Mouse (Mus musculus) bone marrow, adult 2 months (tissue): ENCODE results near the gene Flg. TPM values are rescaled to one million over a fixed set of nuclear protein-coding genes. Genes with fewer than 3 reads are reported as not detected.

Source experiments
- H3K27ac ChIP-seq: fragments of 200-500 bp; 2 replicates; pipeline ENCODE4 v1.5.1; 2012; ENCODE audit warnings: low read depth, mild to moderate bottlenecking, control low read depth, inconsistent platforms, low read length; ENCODE audit not compliant: control insufficient read depth, poor library complexity, insufficient read depth
- H3K4me1 ChIP-seq: fragments of 200-500 bp; 2 replicates; pipeline ENCODE4 v1.6.1; 2011; ENCODE audit warnings: low read length; ENCODE audit not compliant: control insufficient read depth, insufficient read depth
- H3K4me3 ChIP-seq: fragments of 200-500 bp; replicated peaks from 2 replicates; pipeline ENCODE3; 2011; ENCODE audit warnings: mild to moderate bottlenecking, low read depth, low read length, control low read depth; ENCODE audit not compliant: control insufficient read depth
- CTCF ChIP-seq: fragments of 200-500 bp; IDR thresholded peaks from 2 replicates; pipeline ENCODE4 v1.5.1; 2011; ENCODE audit warnings: low read length, control low read depth; ENCODE audit not compliant: control insufficient read depth, insufficient read depth
- POLR2A ChIP-seq: fragments of 200-500 bp; IDR thresholded peaks from 2 replicates; pipeline ENCODE4 v1.6.1; 2011; ENCODE audit warnings: low read depth, mild to moderate bottlenecking, control low read depth, low read length, borderline replicate concordance; ENCODE audit not compliant: control insufficient read depth
- WGBS: fragments of 180-500 bp; shearing (Covaris S2); methylation state at CpG from one replicate; pipeline ENCODE4 v1.1.7; 2018; 5-methylcytosine and 5-hydroxymethylcytosine counted together
- polyA plus RNA-seq: library from polyadenylated mRNA; stranded (reverse); fragments of >200 nt; gene quantifications from 2 replicates; pipeline ENCODE4 v1.2.4, GENCODE M21; 2011; ENCODE audit warnings: low replicate concordance; ENCODE audit not compliant: missing spikeins, insufficient read depth, insufficient read length

Gene Flg
- polyA plus RNA-seq, result not detected in 2 replicates

- no peak for TF ChIP-seq POLR2A
- TF ChIP-seq CTCF, result no peak
- H3K4me3 ChIP-seq, result no peak within 1 kb of the TSS
- 71% methylated on average over 2 of the region's 2 CpGs for WGBS
- H3K27ac ChIP-seq, result no peak within 1 kb of the TSS
- no peaks in the 10 kb centered on the region for H3K4me1 ChIP-seq
These were observed at the start of gene Flg for GRCm38 (mm10) chr3:93273223-93273622. Flg (plus strand) TSS chr3:93273523.

- TF ChIP-seq POLR2A, result no peak
- TF ChIP-seq CTCF, result no peak
- 65% methylated on average over 2 of the region's 2 CpGs for WGBS
- no peaks in the 10 kb centered on the region for H3K4me1 ChIP-seq
- H3K27ac ChIP-seq, result no peak overlapping the region
- H3K4me3 ChIP-seq, result no peak overlapping the region
These were observed 24.2 kb downstream of the Flg start for GRCm38 (mm10) chr3:93297542-93297941.

GRCm38 (mm10) chr3:93299832-93300231 lies 26.5 kb downstream of the Flg start:
- Histone ChIP-seq H3K4me1 (no peaks in the 10 kb centered on the region), H3K27ac (no peak overlapping the region), H3K4me3 (no peak overlapping the region)
- TF ChIP-seq POLR2A, result no peak
- no peak for TF ChIP-seq CTCF
- WGBS, result 82% methylated on average over 6 of the region's 6 CpGs

GRCm38 (mm10) chr3:93301896-93302295 lies 28.6 kb downstream of the Flg start:
- H3K4me1 ChIP-seq, result no peaks in the 10 kb centered on the region
- no peak for TF ChIP-seq POLR2A
- no peak for TF ChIP-seq CTCF
- no peak overlapping the region for H3K4me3 ChIP-seq
- no peak overlapping the region for H3K27ac ChIP-seq
- 67% methylated on average over 3 of the region's 3 CpGs for WGBS

DNA sequence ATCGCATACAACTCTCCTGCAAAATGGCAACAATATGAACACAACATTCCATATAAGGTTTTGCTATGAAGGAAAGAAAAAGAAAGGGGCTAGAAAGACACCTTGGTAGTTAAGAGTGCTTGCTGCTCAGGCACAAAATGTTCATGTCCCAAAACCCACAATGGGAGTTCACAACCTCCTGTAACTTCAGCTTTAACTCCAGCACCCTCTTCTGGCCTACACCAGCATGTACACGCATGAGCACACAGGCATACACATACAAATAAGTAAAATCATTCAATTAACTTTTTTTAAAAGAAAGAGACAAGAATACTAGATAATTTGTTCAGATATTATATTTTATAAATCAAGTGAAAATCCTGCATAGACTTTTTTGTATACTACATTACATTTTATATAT lies 32.8 kb downstream of the Flg start:
- 75% methylated on average over 2 of the region's 2 CpGs for WGBS
- H3K27ac ChIP-seq, result no peak overlapping the region
- no peak overlapping the region for H3K4me3 ChIP-seq
- TF ChIP-seq POLR2A (no peak), CTCF (no peak)
- no peaks in the 10 kb centered on the region for H3K4me1 ChIP-seq

GRCm38 (mm10) chr3:93311371-93311770 lies 38.0 kb downstream of the Flg start:
- no peak overlapping the region for H3K4me3 ChIP-seq
- 78% methylated on average over 3 of the region's 3 CpGs for WGBS
- H3K4me1 ChIP-seq, result no peaks in the 10 kb centered on the region
- H3K27ac ChIP-seq, result no peak overlapping the region
- TF ChIP-seq POLR2A (no peak), CTCF (no peak)

GRCm38 (mm10) chr3:93314388-93314787 lies 41.1 kb downstream of the Flg start:
- WGBS, result 86% methylated on average over 1 of the region's 1 CpGs
- H3K4me1 ChIP-seq, result no peaks in the 10 kb centered on the region
- no peak for TF ChIP-seq CTCF
- no peak overlapping the region for H3K4me3 ChIP-seq
- no peak overlapping the region for H3K27ac ChIP-seq

DNA sequence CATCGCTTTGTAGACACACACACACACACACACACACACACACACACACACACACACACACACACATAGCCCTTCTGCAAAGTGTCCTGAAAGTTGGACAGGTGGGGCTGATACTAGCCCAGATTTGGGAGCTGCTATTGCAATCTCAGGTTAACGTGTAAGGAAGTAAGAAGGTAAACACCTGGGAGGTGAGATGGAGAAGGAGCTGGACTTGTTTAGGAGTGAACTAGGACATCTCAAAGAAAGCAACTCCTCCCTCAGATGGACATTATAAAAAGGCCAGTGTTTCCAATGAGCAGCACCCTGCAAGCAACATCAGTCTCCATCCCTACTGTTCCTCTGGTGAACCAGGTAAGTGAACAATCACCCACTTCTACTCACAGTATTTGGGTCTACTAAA lies 46.1 kb downstream of the Flg start, which contains the start of gene Hrnr:
TSS of gene Hrnr (plus strand) at position 301 of the 400 bp plus-strand sequence.
- Histone ChIP-seq H3K27ac (no peak within 1 kb of the TSS), H3K4me3 (no peak within 1 kb of the TSS), H3K4me1 (no peaks in the 10 kb centered on the region)
- no peak for TF ChIP-seq POLR2A
- 60% methylated on average over 2 of the region's 2 CpGs for WGBS

DNA sequence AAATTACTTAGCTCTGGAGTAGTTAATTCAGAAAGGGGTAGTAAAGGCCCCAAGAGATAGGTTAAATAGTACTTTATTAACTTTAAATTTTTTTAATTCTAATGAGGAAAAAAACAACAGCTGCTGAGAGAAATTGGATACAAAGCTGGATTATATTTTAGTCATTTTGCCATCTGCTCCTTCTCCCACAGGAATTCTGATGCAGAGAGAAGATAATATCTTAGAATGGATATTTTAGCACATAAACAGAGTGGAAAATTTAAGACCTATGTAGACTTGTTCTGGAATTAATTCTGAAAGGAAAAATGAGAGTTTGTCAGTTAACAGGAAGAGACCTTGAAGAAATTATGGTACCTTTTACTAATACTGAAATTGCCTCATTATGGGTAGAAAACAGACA lies 64.4 kb downstream of the Flg start:
- no peak for TF ChIP-seq CTCF
- no peak for TF ChIP-seq POLR2A
- H3K4me1 ChIP-seq, result no peaks in the 10 kb centered on the region
- no peak overlapping the region for H3K27ac ChIP-seq
- no peak overlapping the region for H3K4me3 ChIP-seq

GRCm38 (mm10) chr3:93340021-93340420 lies 66.7 kb downstream of the Flg start:
- TF ChIP-seq CTCF, result no peak
- TF ChIP-seq POLR2A, result no peak
- 77% methylated on average over 4 of the region's 4 CpGs for WGBS
- H3K4me1 ChIP-seq, result no peaks in the 10 kb centered on the region
- no peak overlapping the region for H3K4me3 ChIP-seq
- H3K27ac ChIP-seq, result no peak overlapping the region

Other genes with a start within 250 kb of the Flg start
- not detected in 2 replicates for gene Gm4858, start 204.7 kb upstream of the Flg start, polyA plus RNA-seq
- gene Crnn, start 128.7 kb upstream of the Flg start, polyA plus RNA-seq, result not detected in 2 replicates
- not detected in 2 replicates for gene Flg2, start 76.2 kb upstream of the Flg start, polyA plus RNA-seq
- gene Hrnr, start 46.2 kb downstream of the Flg start, polyA plus RNA-seq, result not detected in 2 replicates
- not detected in 2 replicates for gene Rptn, start 120.2 kb downstream of the Flg start, polyA plus RNA-seq
- 0.16 and 0.77 TPM in 2 replicates for gene Tchh, start 168.8 kb downstream of the Flg start, polyA plus RNA-seq
- gene Tchhl1, start 195.2 kb downstream of the Flg start, polyA plus RNA-seq, result not detected in 2 replicates
- 170 and 358 TPM in 2 replicates for gene S100a11, start 247.0 kb downstream of the Flg start, polyA plus RNA-seq